Mouse (Mus musculus) E14TG2a.4 (cell line): ENCODE measurements at regions not wholly inside any gene's neighbourhood (a gene's known extent, or its start where the extent isn't known, plus 50 kb on each side); places are given as distances from the start of the nearest gene placed in this dataset.

Source experiments
- CTCF ChIP-seq: conservative IDR thresholded peaks from 2 replicates; pipeline ENCODE4 v1.5.1; 2014; ENCODE audit warnings: low read length
- POU5F1 ChIP-seq: IDR thresholded peaks from 2 replicates; pipeline ENCODE4 v1.6.1; 2014; ENCODE audit warnings: low read length, borderline replicate concordance

- TF ChIP-seq CTCF (no peak), POU5F1 (no peak)
Measured at GRCm38 (mm10) chr15:59733031-59733810, 283.2 kb downstream of the 4933412E24Rik start.
